Mouse (Mus musculus): ENCODE measurements at regions not wholly inside any gene's neighbourhood (a gene's known extent, or its start where the extent isn't known, plus 50 kb on each side); places are given as distances from the start of the nearest gene placed in this dataset.
A peak's percentile ranks its signal among the peaks of the same experiment; 100 is the strongest.

DNA sequence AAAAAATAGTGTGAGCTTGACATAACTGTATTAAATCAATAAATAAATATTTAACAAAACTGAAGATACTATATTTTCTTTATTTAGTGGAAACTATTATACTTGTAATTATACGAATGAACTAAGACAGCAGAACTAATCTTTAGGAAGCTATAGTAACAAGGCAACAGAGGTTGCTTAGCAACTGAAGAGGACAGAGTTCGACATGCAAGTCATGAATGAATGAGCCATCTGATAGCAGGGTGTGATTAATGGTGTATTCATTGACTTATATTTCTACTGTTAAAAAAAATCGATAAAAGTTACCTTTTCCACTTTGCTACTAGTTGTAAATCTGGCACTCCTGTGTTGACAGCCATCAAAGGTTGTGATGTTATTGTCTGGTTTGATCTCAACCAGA lies 557.2 kb upstream of the Cntnap5a start:
- no peaks in the 10 kb centered on the region for H3K27me3 ChIP-seq (replicated peaks; ENCODE audit: control insufficient read depth, insufficient read depth, low read length)
- H3K4me3 ChIP-seq (ENCODE audit: low read depth, low read length) = no peak overlapping the region
- WGBS = 65% methylated on average over 3 of the region's 3 CpGs
- no peaks in the 10 kb centered on the region for H3K4me1 ChIP-seq (ENCODE audit: control insufficient read depth, insufficient read depth, low read length)
- DNase-seq (ENCODE audit: low spot score) (no peak), ATAC-seq (ENCODE audit: low read depth) (no peak)
- H3K27ac ChIP-seq (replicated peaks; ENCODE audit: low read depth, low read length) = no peak overlapping the region
- no peak overlapping the region for H3K9ac ChIP-seq (ENCODE audit: low read depth, low read length)
- no peaks in the 10 kb centered on the region for H3K36me3 ChIP-seq (ENCODE audit: control insufficient read depth, insufficient read depth, low read length)
- H3K4me2 ChIP-seq (ENCODE audit: low read depth, low read length) = no peak overlapping the region
- H3K9me3 ChIP-seq (ENCODE audit: control insufficient read depth, low read length) = no peaks in the 10 kb centered on the region

DNA sequence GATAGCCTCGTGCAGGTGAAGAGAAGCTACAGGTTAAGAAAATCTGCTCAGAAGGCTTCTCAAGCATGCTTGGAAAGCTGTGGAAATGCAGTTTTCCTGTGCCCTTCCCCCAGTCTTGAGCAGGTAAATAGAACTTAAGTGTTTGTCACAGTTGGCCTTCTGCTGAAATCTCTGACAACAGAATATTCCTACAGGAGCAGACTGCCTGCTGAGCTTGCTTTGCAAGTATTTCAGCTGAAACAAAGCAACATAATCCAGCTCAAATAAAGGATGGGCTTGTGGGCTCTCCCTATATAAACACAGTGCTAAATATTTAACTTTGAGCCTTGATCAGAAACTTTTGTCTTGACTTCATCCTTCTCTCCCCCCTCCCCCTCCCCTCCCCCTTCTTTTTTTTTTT lies 550.3 kb upstream of the Cntnap5a start:
- Histone ChIP-seq H3K27ac (replicated peaks; ENCODE audit: low read depth, low read length) (no peak overlapping the region), H3K9ac (ENCODE audit: low read depth, low read length) (no peak overlapping the region), H3K36me3 (ENCODE audit: control insufficient read depth, insufficient read depth, low read length) (no peaks in the 10 kb centered on the region), H3K9me3 (ENCODE audit: control insufficient read depth, low read length) (no peaks in the 10 kb centered on the region), H3K27me3 (replicated peaks; ENCODE audit: control insufficient read depth, insufficient read depth, low read length) (no peaks in the 10 kb centered on the region), H3K4me3 (ENCODE audit: low read depth, low read length) (no peak overlapping the region), H3K4me1 (ENCODE audit: control insufficient read depth, insufficient read depth, low read length) (no peaks in the 10 kb centered on the region), H3K4me2 (ENCODE audit: low read depth, low read length) (no peak overlapping the region)
- 54% methylated on average over 1 of the region's 1 CpGs for WGBS
- DNase-seq (ENCODE audit: low spot score) (peak; percentile 25), ATAC-seq (ENCODE audit: low read depth) (no peak)

DNA sequence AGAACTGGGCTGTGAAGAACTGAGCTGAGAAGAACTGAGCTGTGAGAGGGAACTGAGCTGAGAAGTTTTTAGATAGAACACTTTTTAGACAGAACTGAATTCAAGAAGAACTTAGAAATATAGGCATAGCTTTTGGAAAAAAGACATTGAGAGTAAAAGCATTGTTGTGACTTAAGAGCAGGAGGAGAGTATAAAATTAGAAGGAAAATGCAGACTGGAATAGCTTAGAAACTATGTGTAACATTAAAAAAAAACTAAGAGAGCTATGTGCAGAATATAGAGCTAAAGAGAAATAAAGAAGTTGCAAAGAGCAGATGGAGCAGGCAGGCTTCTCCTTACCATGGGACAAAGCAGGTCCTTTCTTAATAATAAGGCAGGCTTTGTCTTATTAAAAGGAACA lies 540.0 kb upstream of the Cntnap5a start:
- no peak for DNase-seq (ENCODE audit: low spot score)
- Histone ChIP-seq H3K4me1 (ENCODE audit: control insufficient read depth, insufficient read depth, low read length) (no peaks in the 10 kb centered on the region), H3K9ac (ENCODE audit: low read depth, low read length) (no peak overlapping the region), H3K27me3 (replicated peaks; ENCODE audit: control insufficient read depth, insufficient read depth, low read length) (no peaks in the 10 kb centered on the region), H3K36me3 (ENCODE audit: control insufficient read depth, insufficient read depth, low read length) (no peaks in the 10 kb centered on the region), H3K9me3 (ENCODE audit: control insufficient read depth, low read length) (no peaks in the 10 kb centered on the region), H3K4me3 (ENCODE audit: low read depth, low read length) (no peak overlapping the region), H3K4me2 (ENCODE audit: low read depth, low read length) (no peak overlapping the region), H3K27ac (replicated peaks; ENCODE audit: low read depth, low read length) (no peak overlapping the region)
- no peak for ATAC-seq (ENCODE audit: low read depth)
